ENCODE assay signal across 30 mouse cellular contexts in the genomic region with DNA sequence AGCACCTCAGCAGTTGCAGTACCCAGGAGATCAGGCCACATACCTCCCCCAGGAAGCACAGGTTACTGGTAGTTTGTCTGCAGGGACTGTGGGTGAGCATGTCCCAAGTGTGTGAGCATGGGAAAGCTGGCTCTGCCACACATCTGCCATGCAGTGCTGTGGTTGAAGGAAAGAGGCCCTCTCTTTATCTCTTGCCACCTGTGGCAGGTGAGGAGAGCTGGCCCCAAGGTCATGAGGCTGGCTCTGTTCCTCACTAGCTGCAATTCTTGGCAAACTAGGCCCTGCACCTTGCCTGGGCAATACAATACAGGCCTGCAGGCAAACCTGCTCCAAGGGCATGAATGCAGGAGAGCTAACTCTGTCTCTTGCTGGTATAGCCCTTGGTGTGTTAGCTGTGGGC. TPM values are rescaled to one million over a fixed set of nuclear protein-coding genes. Genes with fewer than 3 reads are reported as not detected.
"Had no signal": no experiment of that assay in that cellular context is flagged by ENCODE, and none has a peak within 500 bp of the region (broad histone marks: within the 10 kb centered on the region; RNA-seq: fewer than 3 reads in every experiment).

No protein-coding gene starts in this region.

RNA-seq across cellular contexts. Expression of gene H2-M10.3, which starts 5.8 kb away (rescaled TPM):
- polyA plus RNA-seq: limb, embryonic 10.5 days; limb, embryonic 11.5 days; limb, embryonic 12.5 days; limb, embryonic 13.5 days; limb, embryonic 14.5 days; limb, embryonic 15.5 days; liver, adult 2 months; liver, embryonic 11.5 days; liver, embryonic 12.5 days; liver, embryonic 13.5 days; liver, embryonic 14.5 days; liver, embryonic 15.5 days; liver, embryonic 16.5 days; liver, postnatal 0 days; lung, adult 2 months; lung, embryonic 14.5 days; lung, embryonic 15.5 days; lung, embryonic 16.5 days; lung, postnatal 0 days; macrophage; midbrain, embryonic 10.5 days; midbrain, embryonic 11.5 days; midbrain, embryonic 12.5 days; midbrain, embryonic 13.5 days; midbrain, embryonic 14.5 days; midbrain, embryonic 15.5 days; midbrain, embryonic 16.5 days; midbrain, postnatal 0 days; myocyte; neural tube, embryonic 11.5 days had no signal

RNA-seq across cellular contexts. Expression of gene H2-M10.1, which starts 36.4 kb away (rescaled TPM):
- polyA plus RNA-seq: limb, embryonic 10.5 days; limb, embryonic 11.5 days; limb, embryonic 12.5 days; limb, embryonic 13.5 days; limb, embryonic 14.5 days; limb, embryonic 15.5 days; liver, adult 2 months; liver, embryonic 11.5 days; liver, embryonic 12.5 days; liver, embryonic 13.5 days; liver, embryonic 14.5 days; liver, embryonic 15.5 days; liver, embryonic 16.5 days; liver, postnatal 0 days; lung, adult 2 months; lung, embryonic 14.5 days; lung, embryonic 15.5 days; lung, embryonic 16.5 days; lung, postnatal 0 days; macrophage; midbrain, embryonic 10.5 days; midbrain, embryonic 11.5 days; midbrain, embryonic 12.5 days; midbrain, embryonic 13.5 days; midbrain, embryonic 14.5 days; midbrain, embryonic 15.5 days; midbrain, embryonic 16.5 days; midbrain, postnatal 0 days; neural tube, embryonic 11.5 days had no signal
